Mouse (Mus musculus) retina, adult 2 months (tissue): ENCODE results near the gene Pgs1.

Experiments used
- DNase-seq: peaks from one replicate; pipeline ENCODE4 v3.0.0-alpha.2; 2012; ENCODE audit warnings: low read depth, low spot score

The Pgs1 gene

GRCm38 (mm10) chr11:117963091-117963793, 22.9 kb upstream of the Pgs1 start:
- peak; percentile 75 for DNase-seq

GRCm38 (mm10) chr11:117963872-117964271, 22.2 kb upstream of the Pgs1 start:
- DNase-seq = no peak

- no peak for DNase-seq
Measured at GRCm38 (mm10) chr11:117964294-117964693, 21.8 kb upstream of the Pgs1 start.

GRCm38 (mm10) chr11:117965052-117965451, 21.0 kb upstream of the Pgs1 start:
- DNase-seq = no peak

GRCm38 (mm10) chr11:117965561-117965981, 20.5 kb upstream of the Pgs1 start:
- no peak for DNase-seq

GRCm38 (mm10) chr11:117966506-117967100, 19.5 kb upstream of the Pgs1 start:
- no peak for DNase-seq

GRCm38 (mm10) chr11:117967249-117968015, 18.7 kb upstream of the Pgs1 start:
- no peak for DNase-seq

- no peak for DNase-seq
Measured at GRCm38 (mm10) chr11:117968016-117968671, 17.9 kb upstream of the Pgs1 start.

- DNase-seq = no peak
Measured at GRCm38 (mm10) chr11:117968716-117969099, 17.4 kb upstream of the Pgs1 start.

DNA sequence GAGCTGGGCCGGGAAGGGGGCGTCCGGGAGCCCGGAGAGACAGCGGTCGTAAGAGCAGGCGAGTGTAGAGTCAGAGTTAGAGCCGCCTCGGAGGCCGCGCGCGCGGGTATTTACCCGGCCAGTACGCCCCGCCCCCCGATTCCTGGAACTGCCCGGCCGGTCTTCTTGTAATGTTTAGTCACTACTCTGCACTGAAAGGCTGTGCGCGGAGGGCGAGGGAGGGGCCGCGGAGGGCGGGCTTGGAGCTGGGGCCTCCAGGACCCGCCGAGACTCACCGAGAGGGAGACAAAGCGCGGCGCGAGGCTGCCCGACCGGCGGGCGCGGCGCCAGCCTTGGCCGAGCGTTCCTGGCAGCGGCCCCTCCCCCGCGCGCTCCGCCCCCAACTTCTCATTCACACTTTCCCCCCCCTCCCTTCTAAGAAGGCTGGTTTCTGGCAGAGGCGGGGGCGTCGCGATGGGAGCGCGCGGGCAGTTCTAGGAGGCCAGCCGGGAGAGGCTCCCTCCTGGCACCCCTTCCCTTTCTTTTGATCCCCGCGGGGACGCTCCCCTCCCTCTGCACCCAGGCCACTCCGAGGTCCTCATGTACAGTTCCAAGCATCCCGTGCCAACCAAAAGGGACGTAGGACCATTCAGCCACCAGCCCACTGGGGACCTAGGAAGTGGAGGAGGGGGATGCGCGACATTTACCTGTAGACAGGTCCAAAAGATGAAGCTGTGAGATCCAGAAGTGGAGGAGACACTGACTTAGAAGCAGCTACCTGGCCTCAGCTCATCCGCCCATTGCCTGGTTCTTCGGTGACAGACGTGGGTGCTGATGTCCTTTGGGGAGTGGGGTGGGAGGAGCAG, 16.8 kb upstream of the Pgs1 start:
- no peak for DNase-seq

GRCm38 (mm10) chr11:117969945-117970872, 15.9 kb upstream of the Pgs1 start, which contains the start of gene Socs3:
Socs3 (minus strand) TSS chr11:117970047.
- peak; percentile 65 for DNase-seq

DNA sequence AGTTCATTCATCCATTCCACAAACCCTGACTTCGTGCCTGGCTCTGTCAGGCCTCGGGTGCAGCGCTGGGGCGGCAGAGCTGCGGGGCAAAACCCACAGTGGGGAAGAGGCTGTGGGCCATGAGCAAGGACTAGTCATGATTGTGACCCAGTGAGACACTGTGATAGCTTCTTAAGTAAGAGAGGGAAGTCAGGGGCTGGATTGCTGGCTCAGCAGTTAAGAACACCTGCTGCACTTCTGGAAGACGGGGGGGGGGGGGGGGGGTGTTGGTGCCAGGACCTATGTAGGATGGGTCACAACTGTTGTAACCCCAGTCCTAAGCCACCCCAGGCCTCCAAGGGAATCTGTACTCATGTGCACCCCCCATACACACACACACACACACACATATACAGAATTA, 15.0 kb upstream of the Pgs1 start:
- DNase-seq = no peak

- no peak for DNase-seq
Measured at GRCm38 (mm10) chr11:117971646-117972242, 14.3 kb upstream of the Pgs1 start.

GRCm38 (mm10) chr11:117972656-117973558, 13.2 kb upstream of the Pgs1 start:
- no peak for DNase-seq

DNA sequence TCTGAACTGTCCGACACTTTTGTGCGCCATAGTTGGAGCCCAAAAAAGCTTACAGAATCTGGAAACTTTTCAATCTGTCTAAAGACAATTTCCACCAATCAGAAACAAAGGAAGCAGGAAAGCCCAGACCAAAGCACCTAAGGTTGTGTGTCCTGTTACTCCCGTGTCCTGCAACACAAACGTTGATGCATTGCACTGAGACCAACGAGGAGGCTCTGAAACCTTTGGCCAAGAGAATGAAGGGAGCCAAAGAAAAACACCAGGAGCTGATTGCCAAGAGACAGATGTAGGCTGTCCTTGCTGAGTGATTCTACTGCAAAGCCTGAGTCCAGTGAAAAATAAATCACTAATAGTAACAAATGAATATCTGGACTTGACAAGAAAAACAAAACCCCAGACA, 12.5 kb upstream of the Pgs1 start:
- DNase-seq = no peak

DNA sequence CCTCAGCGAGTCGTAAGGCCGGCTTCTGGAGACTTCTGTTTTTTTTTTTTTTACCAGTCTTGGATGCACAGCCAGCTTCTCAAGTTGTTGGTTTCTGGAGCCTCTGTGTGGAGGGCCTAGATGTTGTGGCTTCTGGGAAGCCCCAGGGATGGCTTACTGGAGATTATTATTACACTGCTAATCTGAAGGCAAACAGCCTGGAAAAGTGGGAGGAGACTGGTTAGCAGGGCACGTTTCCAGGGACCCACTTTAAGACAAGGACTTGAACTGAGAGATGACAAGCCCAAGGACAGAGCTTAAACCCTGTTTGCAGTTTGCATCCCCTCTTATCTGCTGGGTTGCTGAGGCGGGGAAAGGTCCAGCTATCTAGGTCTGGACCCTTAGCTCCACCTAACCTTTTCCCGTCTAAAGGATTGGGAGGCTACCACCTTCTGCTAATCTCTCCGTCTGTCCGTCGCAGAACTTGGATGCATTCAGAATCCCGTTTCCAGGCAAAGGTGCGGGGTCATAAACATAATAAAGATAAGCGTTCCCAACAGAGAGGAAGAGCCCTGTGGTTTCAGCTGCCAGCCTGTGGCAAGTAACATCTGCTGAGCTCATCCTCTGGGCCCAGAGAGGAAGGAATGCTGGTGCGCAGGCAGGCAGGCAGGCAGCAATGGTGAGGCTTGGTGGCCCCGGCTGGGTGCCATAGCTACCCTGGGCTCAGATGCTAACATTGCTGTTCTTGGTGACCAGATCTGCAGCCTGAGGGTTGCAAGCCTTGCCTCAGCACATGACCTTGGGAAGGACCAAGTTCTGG, 11.6 kb upstream of the Pgs1 start:
- no peak for DNase-seq

DNA sequence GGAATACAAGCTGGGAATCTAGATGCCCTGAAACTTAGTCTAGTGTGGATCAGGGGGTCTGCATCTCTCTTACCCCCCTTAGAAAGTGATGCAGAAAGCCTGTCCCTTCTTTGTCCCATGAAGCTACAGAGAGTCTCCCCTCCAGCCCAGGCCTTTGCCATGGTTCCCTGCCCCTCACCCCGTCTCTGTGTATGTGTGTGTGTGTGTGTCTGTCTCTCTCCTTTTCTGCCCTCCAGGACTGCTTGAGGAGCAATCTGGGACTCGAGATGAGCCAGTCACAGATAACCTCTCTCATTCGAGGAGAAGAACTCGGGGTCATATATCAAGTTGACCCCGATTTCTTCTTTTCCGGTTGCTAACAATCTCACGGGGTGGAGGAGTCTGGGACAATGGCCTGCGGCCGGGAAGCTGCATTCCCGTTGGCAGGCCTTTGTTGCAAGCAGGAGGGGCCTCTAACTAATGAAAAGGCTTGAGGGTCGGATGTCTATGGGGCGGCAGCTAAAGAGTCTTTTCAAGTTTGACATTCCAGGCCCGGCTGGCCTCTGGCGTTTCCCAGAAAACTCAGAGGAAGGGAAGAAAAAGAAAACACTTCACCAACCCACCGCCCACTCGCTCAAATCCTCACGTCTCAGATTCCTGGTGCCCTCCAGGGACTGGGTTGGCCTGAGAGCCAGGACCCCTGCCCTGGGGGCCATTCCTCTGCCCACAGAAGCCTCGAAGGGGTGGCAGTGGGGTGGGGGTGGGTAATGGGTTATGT, 10.7 kb upstream of the Pgs1 start:
- no peak for DNase-seq
